Mouse (Mus musculus) small intestine, adult 2 months (tissue): ENCODE measurements around the gene Rspry1.

Source experiments
- CTCF ChIP-seq: fragments of 200-500 bp; IDR thresholded peaks from 2 replicates; pipeline ENCODE4 v1.5.1; 2012; ENCODE audit warnings: low read depth, mild to moderate bottlenecking, control low read depth, inconsistent platforms, low read length, moderate library complexity, mixed read lengths; ENCODE audit not compliant: insufficient replicate concordance, insufficient read length; ENCODE audit errors: extremely low read depth
- POLR2A ChIP-seq: fragments of 200-500 bp; IDR thresholded peaks from 2 replicates; pipeline ENCODE4 v1.6.1; 2012; ENCODE audit warnings: low read depth, mild to moderate bottlenecking, control low read depth, inconsistent platforms, low read length, moderate library complexity

GRCm38 (mm10) chr8:94697956-94698355 lies 96.2 kb downstream of the Rspry1 start:
- TF ChIP-seq CTCF (no peak), POLR2A (no peak)
